Mouse (Mus musculus) left cerebral cortex, postnatal 10 days (tissue): ENCODE data around the gene Gm3336. TPM values are rescaled to one million over a fixed set of nuclear protein-coding genes. Genes with fewer than 3 reads are reported as not detected.
A peak's percentile ranks its signal among the peaks of the same experiment; 100 is the strongest.

Experiments
- DNase-seq, 2 experiments: peaks; one replicate each; pipeline ENCODE4 v3.0.0; 2021 to 2022; ENCODE audit warnings: low spot score in 2 of 2, mixed read lengths in 1 of 2; ENCODE audit errors: extremely low spot score in 1 of 2
- intact Hi-C: fragments of 180-260 bp; cut with DNase I; formaldehyde crosslinking; loops from one replicate; pipeline ENCODE4 v1.15.1; 2025
- total RNA-seq, 2 experiments: library from RNA; stranded (reverse); gene quantifications; 2 replicates each; pipeline ENCODE4 v1.2.3; 2021

Gene Gm3336
- total RNA-seq, 2 experiments from 2014 or later = not detected

- intact Hi-C loops = no loop called here
- DNase-seq = peak in 1 of 2 experiments; percentile 63
Observed at GRCm38 (mm10) chr8:70768956-70769355, 50.6 kb downstream of the Gm3336 start.

GRCm38 (mm10) chr8:70769359-70769758 lies 51.0 kb downstream of the Gm3336 start:
- intact Hi-C loops = no loop called here
- DNase-seq = peak; percentile 91 to 96

GRCm38 (mm10) chr8:70769858-70770257 lies 51.5 kb downstream of the Gm3336 start:
- intact Hi-C loops = no loop called here
- DNase-seq = no peak

GRCm38 (mm10) chr8:70770748-70771147 lies 52.4 kb downstream of the Gm3336 start:
- intact Hi-C loops = no loop called here
- DNase-seq = no peak

- no peak for DNase-seq
- intact Hi-C loops = no loop called here
Observed at GRCm38 (mm10) chr8:70771217-70771616, 52.9 kb downstream of the Gm3336 start.

GRCm38 (mm10) chr8:70772075-70772474 lies 53.7 kb downstream of the Gm3336 start:
- intact Hi-C loops = no loop called here
- DNase-seq = no peak

Other genes starting within 250 kb of the Gm3336 start
- 10 to 100 TPM; 33.1 to 33.8 TPM for gene Klhl26, start 241.6 kb upstream of the Gm3336 start, total RNA-seq
- gene Tmem59l, start 231.2 kb upstream of the Gm3336 start, total RNA-seq = 100 to 1,000 TPM; 146 to 159 TPM
- 1 to 10 TPM; 7.0 to 9.5 TPM for gene Crlf1, start 225.4 kb upstream of the Gm3336 start, total RNA-seq
- gene Rex1bd, start 211.8 kb upstream of the Gm3336 start, total RNA-seq = 100 to 1,000 TPM in 1 of 2 experiments, 10 to 100 TPM in 1; 95.1 to 106 TPM
- 1,000 to 10,000 TPM in 1 of 2 experiments, 100 to 1,000 TPM in 1; 991 to 1,007 TPM for gene Uba52, start 207.7 kb upstream of the Gm3336 start, total RNA-seq
- gene Fkbp8, start 190.8 kb upstream of the Gm3336 start, total RNA-seq = 100 to 1,000 TPM; 361 to 375 TPM
- 10 to 100 TPM; 37.5 to 41.2 TPM for gene Kxd1, start 190.6 kb upstream of the Gm3336 start, total RNA-seq
- 10 to 100 TPM; 15.1 to 18.5 TPM for gene Ell, start 179.1 kb upstream of the Gm3336 start, total RNA-seq
- gene Isyna1, start 124.2 kb upstream of the Gm3336 start, total RNA-seq = 10 to 100 TPM; 46.6 to 53.2 TPM
- gene Ssbp4, start 109.7 kb upstream of the Gm3336 start, total RNA-seq = 100 to 1,000 TPM; 236 to 250 TPM
- 1 to 10 TPM in 1 of 2 experiments, under 1 TPM in 1; 0.94 to 1.1 TPM for gene Lrrc25, start 102.4 kb upstream of the Gm3336 start, total RNA-seq
- gene Gdf15, start 86.1 kb upstream of the Gm3336 start, total RNA-seq = not detected
- 10 to 100 TPM; 11.5 to 15.9 TPM for gene Pgpep1, start 58.2 kb upstream of the Gm3336 start, total RNA-seq
- 10 to 100 TPM; 68.2 to 80.4 TPM for gene Lsm4, start 45.3 kb upstream of the Gm3336 start, total RNA-seq
- gene Jund, start 19.6 kb upstream of the Gm3336 start, total RNA-seq = 100 to 1,000 TPM; 147 to 149 TPM
- gene Iqcn, start 15.1 kb upstream of the Gm3336 start, total RNA-seq = under 1 TPM in 1 of 2 experiments, not detected in 1; 0.19 TPM
- gene Pde4c, start 5.2 kb downstream of the Gm3336 start, total RNA-seq = under 1 TPM; 0.49 to 0.61 TPM
- gene Rab3a, start 36.1 kb downstream of the Gm3336 start, total RNA-seq = 100 to 1,000 TPM; 756 to 791 TPM
- 10 to 100 TPM; 35.8 to 37.1 TPM for gene Mpv17l2, start 42.4 kb downstream of the Gm3336 start, total RNA-seq
- 100 to 1,000 TPM; 173 TPM for gene Pik3r2, start 58.2 kb downstream of the Gm3336 start, total RNA-seq
- gene Mast3, start 86.5 kb downstream of the Gm3336 start, total RNA-seq = 100 to 1,000 TPM; 115 to 117 TPM
- under 1 TPM; 0.13 to 0.28 TPM for gene Il12rb1, start 89.9 kb downstream of the Gm3336 start, total RNA-seq
- 10 to 100 TPM; 12.9 to 21.2 TPM for gene Arrdc2, start 121.2 kb downstream of the Gm3336 start, total RNA-seq
- 10 to 100 TPM; 27.9 to 33.2 TPM for gene Kcnn1, start 144.7 kb downstream of the Gm3336 start, total RNA-seq
- 10 to 100 TPM; 88.9 to 93.3 TPM for gene Ccdc124, start 155.4 kb downstream of the Gm3336 start, total RNA-seq
- gene Slc5a5, start 174.2 kb downstream of the Gm3336 start, total RNA-seq = 1 to 10 TPM; 7.2 to 7.3 TPM
- gene Rpl18a, start 178.9 kb downstream of the Gm3336 start, total RNA-seq = 100 to 1,000 TPM; 690 to 725 TPM
- gene Map1s, start 187.4 kb downstream of the Gm3336 start, total RNA-seq = 10 to 100 TPM; 76.5 to 79.8 TPM